Mouse (Mus musculus) 3T3-L1 (cell line): ENCODE measurements around the gene Gm20388.
A peak's percentile ranks its signal among the peaks of the same experiment; 100 is the strongest.
"Not testable (repeated sequence)": the region's sequence is repeated elsewhere in the genome, so short reads cannot be mapped to it uniquely, and the experiment has no call there.

ENCODE experiments used
- DNase-seq: peaks from one replicate; pipeline ENCODE4 v3.0.0-alpha.2; 2015; ENCODE audit warnings: low read depth, low spot score

The Gm20388 gene

GRCm38 (mm10) chr8:124144619-124144980, 4234.0 kb downstream of the Gm20388 start:
- DNase-seq, result no peak

GRCm38 (mm10) chr8:124146286-124146685, 4235.6 kb downstream of the Gm20388 start:
- no peak for DNase-seq

GRCm38 (mm10) chr8:124150009-124150408, 4239.4 kb downstream of the Gm20388 start:
- peak; percentile 87 for DNase-seq

- DNase-seq, result peak; percentile 20
These were observed 4239.9 kb downstream of the Gm20388 start for GRCm38 (mm10) chr8:124150536-124150935.

GRCm38 (mm10) chr8:124151881-124152280, 4241.2 kb downstream of the Gm20388 start:
- DNase-seq, result no peak

- no peak for DNase-seq
These were observed 4242.1 kb downstream of the Gm20388 start for GRCm38 (mm10) chr8:124152771-124153170.

- no peak for DNase-seq
These were observed 4245.7 kb downstream of the Gm20388 start for GRCm38 (mm10) chr8:124156324-124156723.

GRCm38 (mm10) chr8:124161683-124162082, 4251.0 kb downstream of the Gm20388 start:
- no peak for DNase-seq

GRCm38 (mm10) chr8:124163258-124163657, 4252.6 kb downstream of the Gm20388 start:
- DNase-seq, result no peak

GRCm38 (mm10) chr8:124169749-124170148, 4259.1 kb downstream of the Gm20388 start:
- DNase-seq, result no peak

GRCm38 (mm10) chr8:124170671-124171070, 4260.0 kb downstream of the Gm20388 start:
- DNase-seq, result no peak

GRCm38 (mm10) chr8:124171557-124172528, 4261.2 kb downstream of the Gm20388 start:
- DNase-seq, result peak; percentile 44

- DNase-seq, result no peak
These were observed 4263.0 kb downstream of the Gm20388 start for GRCm38 (mm10) chr8:124173688-124174087.

GRCm38 (mm10) chr8:124176133-124176532, 4265.5 kb downstream of the Gm20388 start:
- DNase-seq, result no peak

GRCm38 (mm10) chr8:124177092-124177491, 4266.5 kb downstream of the Gm20388 start:
- not testable (repeated sequence) for DNase-seq

GRCm38 (mm10) chr8:124180681-124181445, 4270.2 kb downstream of the Gm20388 start:
- DNase-seq, result no peak

GRCm38 (mm10) chr8:124181751-124182150, 4271.1 kb downstream of the Gm20388 start:
- DNase-seq, result no peak

- DNase-seq, result peak; percentile 64
These were observed 4271.6 kb downstream of the Gm20388 start for GRCm38 (mm10) chr8:124182224-124182623.

GRCm38 (mm10) chr8:124184078-124184477, 4273.4 kb downstream of the Gm20388 start:
- no peak for DNase-seq

- no peak for DNase-seq
These were observed 4273.9 kb downstream of the Gm20388 start for GRCm38 (mm10) chr8:124184507-124184906.

GRCm38 (mm10) chr8:124185081-124185480, 4274.4 kb downstream of the Gm20388 start:
- no peak for DNase-seq

- no peak for DNase-seq
These were observed 4279.7 kb downstream of the Gm20388 start for GRCm38 (mm10) chr8:124190388-124190787.
